Mouse (Mus musculus): ENCODE measurements around the gene Nr1h4. TPM values are rescaled to one million over a fixed set of nuclear protein-coding genes. Genes with fewer than 3 reads are reported as not detected.

Nr1h4 gene
- polyA plus RNA-seq, 1 experiment from 2014 or later = 12.4 TPM

DNA sequence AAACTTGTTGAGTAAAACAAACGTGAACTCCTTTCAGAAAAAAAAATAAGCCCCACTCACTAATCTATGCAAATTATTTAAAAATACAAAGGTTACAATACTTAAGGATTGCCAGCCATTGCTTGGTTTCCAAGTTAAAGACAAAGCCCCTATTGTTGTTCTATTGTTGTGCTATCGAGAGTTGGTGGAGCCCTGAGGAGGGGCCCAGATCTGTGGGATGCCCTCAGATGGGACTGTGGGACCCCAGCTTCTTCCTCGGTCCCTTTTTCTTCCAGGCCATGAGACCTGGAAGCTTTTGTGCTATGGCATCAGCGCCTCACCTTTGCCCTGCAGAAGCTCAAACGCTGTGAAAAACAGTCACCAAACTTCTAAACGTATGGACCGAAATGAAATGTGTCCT lies 51.7 kb downstream of the Nr1h4 start:
- no peak overlapping the region for H3K27ac ChIP-seq
- H3K4me3 ChIP-seq (replicated peaks; ENCODE audit: low read depth, low read length) = no peak overlapping the region
- WGBS = 66% methylated on average over 7 of the region's 7 CpGs
- DNase-seq (ENCODE audit: low spot score) (no peak), ATAC-seq (replicated peaks; ENCODE audit: low FRiP score, low read depth) (no peak)
- no peaks in the 10 kb centered on the region for H3K9me3 ChIP-seq (replicated peaks; ENCODE audit: low read length)
- no peaks in the 10 kb centered on the region for H3K27me3 ChIP-seq (ENCODE audit: insufficient read depth, low read length)
- no peak for TF ChIP-seq CTCF (IDR thresholded peaks at IDR 0.05; ENCODE audit: low read depth)
- no peak overlapping the region for H3K4me2 ChIP-seq (ENCODE audit: low read length)
- no peaks in the 10 kb centered on the region for H3K36me3 ChIP-seq (ENCODE audit: insufficient read depth, low read length)
- no peaks in the 10 kb centered on the region for H3K4me1 ChIP-seq (replicated peaks; ENCODE audit: insufficient read depth, low read length)
- H3K9ac ChIP-seq (ENCODE audit: low read depth, low read length) = no peak overlapping the region

DNA sequence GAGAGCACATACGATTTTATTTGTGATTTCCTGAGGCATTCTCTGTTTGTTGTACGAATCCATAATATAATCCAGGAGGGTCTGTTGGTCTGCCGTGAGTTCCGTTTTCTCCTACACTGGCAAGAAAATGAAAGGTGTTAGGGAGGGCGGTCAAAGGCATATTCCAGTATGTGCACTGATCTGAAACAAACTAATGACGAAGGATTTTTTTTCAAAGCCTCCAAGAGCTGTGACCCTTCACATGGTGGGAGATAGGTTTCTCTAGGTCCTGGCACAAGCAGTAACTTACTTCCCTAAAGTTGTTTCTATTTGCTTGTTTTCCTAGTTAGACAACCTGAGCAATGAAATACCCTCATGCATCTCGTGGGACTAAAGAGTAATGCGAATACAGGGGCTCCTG lies 54.6 kb downstream of the Nr1h4 start:
- no peak for DNase-seq (ENCODE audit: low spot score)
- H3K9me3 ChIP-seq (replicated peaks; ENCODE audit: low read length) = no peaks in the 10 kb centered on the region
- 61% methylated on average over 8 of the region's 8 CpGs for WGBS

DNA sequence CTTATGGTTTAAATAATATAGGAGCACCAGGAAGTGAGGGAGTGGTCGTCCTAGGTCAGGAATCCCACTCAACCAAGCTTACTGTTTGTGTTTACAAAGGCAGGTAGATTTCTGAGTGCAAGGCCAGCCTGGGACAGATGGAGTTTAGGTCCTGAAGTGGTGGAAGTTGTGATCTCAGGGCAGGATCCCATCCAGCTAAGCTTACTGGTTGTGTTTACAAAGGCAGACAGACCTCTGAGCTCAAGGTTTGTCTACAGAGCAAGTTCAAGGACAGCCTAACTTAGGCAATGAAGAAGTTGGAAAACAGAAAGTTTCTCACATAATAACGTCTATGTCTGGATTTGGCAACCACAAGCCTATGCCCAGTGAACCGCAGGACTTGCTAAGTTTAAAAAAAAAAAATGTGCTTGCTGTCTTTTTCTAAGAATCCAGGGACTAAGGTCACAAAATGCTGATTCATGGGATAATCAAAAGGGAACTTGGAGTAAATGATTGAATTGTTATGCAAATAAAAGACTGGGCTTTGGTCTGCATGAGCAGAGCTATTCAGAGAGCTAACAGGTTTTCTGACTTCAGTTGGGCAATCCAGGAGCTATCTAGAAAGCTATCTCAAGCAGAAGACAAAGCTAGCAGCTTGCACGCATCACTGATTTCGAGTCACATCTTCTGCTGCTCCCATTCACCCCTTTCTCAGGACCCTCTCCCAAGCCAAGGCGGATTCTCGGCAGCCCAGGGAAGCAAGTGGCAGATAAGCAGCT lies 62.6 kb downstream of the Nr1h4 start:
- Histone ChIP-seq H3K4me1 (replicated peaks; ENCODE audit: insufficient read depth, low read length) (no peaks in the 10 kb centered on the region), H3K9me3 (replicated peaks; ENCODE audit: low read length) (no peaks in the 10 kb centered on the region), H3K4me2 (ENCODE audit: low read length) (no peak overlapping the region), H3K4me3 (replicated peaks; ENCODE audit: low read depth, low read length) (no peak overlapping the region), H3K9ac (ENCODE audit: low read depth, low read length) (no peak overlapping the region), H3K27me3 (ENCODE audit: insufficient read depth, low read length) (no peaks in the 10 kb centered on the region), H3K36me3 (ENCODE audit: insufficient read depth, low read length) (no peaks in the 10 kb centered on the region), H3K27ac (no peak overlapping the region)
- ATAC-seq (replicated peaks; ENCODE audit: low FRiP score, low read depth) = no peak
- 71% methylated on average over 7 of the region's 7 CpGs for whole genome bisulfite sequencing
- no peak for DNase-seq (ENCODE audit: low spot score)
- TF ChIP-seq CTCF (IDR thresholded peaks at IDR 0.05; ENCODE audit: low read depth) = no peak

More for the DNA sequence above, 54.6 kb downstream of the Nr1h4 start:
- Histone ChIP-seq H3K27ac (no peak overlapping the region), H3K27me3 (ENCODE audit: insufficient read depth, low read length) (no peaks in the 10 kb centered on the region), H3K4me3 (replicated peaks; ENCODE audit: low read depth, low read length) (no peak overlapping the region), H3K9ac (ENCODE audit: low read depth, low read length) (no peak overlapping the region), H3K36me3 (ENCODE audit: insufficient read depth, low read length) (no peaks in the 10 kb centered on the region), H3K4me1 (replicated peaks; ENCODE audit: insufficient read depth, low read length) (no peaks in the 10 kb centered on the region), H3K4me2 (ENCODE audit: low read length) (no peak overlapping the region)
- TF ChIP-seq CTCF (IDR thresholded peaks at IDR 0.05; ENCODE audit: low read depth) = no peak
- no peak for ATAC-seq (replicated peaks; ENCODE audit: low FRiP score, low read depth)

DNA sequence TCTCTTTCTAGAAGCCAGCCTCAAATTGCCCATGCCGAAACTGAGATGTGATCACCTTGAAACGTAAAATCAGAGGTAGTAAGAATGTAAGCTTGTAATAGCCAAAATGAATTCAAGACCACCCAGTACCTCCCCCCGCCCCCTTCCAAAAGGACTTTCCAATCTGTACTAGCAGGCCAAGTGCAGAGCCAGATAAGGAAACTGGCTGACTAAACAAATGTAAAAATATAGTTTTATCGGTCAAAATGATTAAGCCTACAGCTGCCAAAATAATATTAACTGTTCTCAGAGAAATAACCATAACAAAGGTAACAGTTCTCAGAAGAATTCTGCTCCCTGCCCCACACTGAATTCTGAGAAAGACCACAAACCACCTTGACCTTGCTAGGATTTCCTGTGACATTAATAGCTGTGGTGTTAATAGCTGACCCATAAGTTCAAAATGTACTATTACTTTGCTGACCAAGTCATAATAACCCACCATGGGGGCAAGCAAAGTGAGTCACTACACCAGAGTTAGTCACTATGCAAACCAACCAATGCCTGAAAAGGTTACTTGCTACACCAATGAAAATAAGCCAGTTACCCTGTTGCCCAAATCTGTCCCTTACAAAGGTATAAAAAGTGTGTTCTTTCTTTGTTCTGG lies 68.5 kb downstream of the Nr1h4 start:
- H3K27ac ChIP-seq = no peak overlapping the region
- ATAC-seq (replicated peaks; ENCODE audit: low FRiP score, low read depth) (no peak), DNase-seq (ENCODE audit: low spot score) (no peak)
- WGBS = 84% methylated on average over 4 of the region's 4 CpGs
- no peak overlapping the region for H3K4me2 ChIP-seq (ENCODE audit: low read length)
- no peaks in the 10 kb centered on the region for H3K9me3 ChIP-seq (replicated peaks; ENCODE audit: low read length)
- no peaks in the 10 kb centered on the region for H3K4me1 ChIP-seq (replicated peaks; ENCODE audit: insufficient read depth, low read length)
- TF ChIP-seq CTCF (IDR thresholded peaks at IDR 0.05; ENCODE audit: low read depth) = no peak
- no peaks in the 10 kb centered on the region for H3K27me3 ChIP-seq (ENCODE audit: insufficient read depth, low read length)
- H3K9ac ChIP-seq (ENCODE audit: low read depth, low read length) = no peak overlapping the region
- H3K4me3 ChIP-seq (replicated peaks; ENCODE audit: low read depth, low read length) = no peak overlapping the region
- no peaks in the 10 kb centered on the region for H3K36me3 ChIP-seq (ENCODE audit: insufficient read depth, low read length)

DNA sequence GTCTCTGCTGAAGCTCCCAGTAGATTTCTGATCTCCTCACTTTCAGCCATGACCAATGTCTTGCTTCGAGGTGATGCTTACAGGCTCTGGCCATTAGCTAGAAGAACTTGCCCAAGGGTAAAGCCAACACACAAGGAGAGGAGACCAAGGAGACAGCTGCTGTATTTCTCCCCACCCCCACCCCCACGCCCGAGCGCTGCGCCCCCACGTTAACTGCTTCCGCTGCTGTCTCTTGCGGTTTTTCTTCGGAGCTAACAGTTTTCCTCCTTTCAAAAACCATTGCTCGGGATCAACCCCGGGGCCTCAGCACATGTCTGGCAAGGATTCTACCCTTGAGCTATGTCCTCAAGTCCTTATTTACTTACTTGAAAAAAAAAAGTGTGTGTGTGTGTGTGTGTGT lies 70.5 kb downstream of the Nr1h4 start:
- no peak for TF ChIP-seq CTCF (IDR thresholded peaks at IDR 0.05; ENCODE audit: low read depth)
- H3K4me3 ChIP-seq (replicated peaks; ENCODE audit: low read depth, low read length) = no peak overlapping the region
- H3K9me3 ChIP-seq (replicated peaks; ENCODE audit: low read length) = no peaks in the 10 kb centered on the region
- no peaks in the 10 kb centered on the region for H3K36me3 ChIP-seq (ENCODE audit: insufficient read depth, low read length)
- DNase-seq (ENCODE audit: low spot score) (no peak), ATAC-seq (replicated peaks; ENCODE audit: low FRiP score, low read depth) (no peak)
- 64% methylated on average over 11 of the region's 11 CpGs for WGBS
- no peak overlapping the region for H3K27ac ChIP-seq
- H3K4me2 ChIP-seq (ENCODE audit: low read length) = no peak overlapping the region
- no peaks in the 10 kb centered on the region for H3K4me1 ChIP-seq (replicated peaks; ENCODE audit: insufficient read depth, low read length)
- no peak overlapping the region for H3K9ac ChIP-seq (ENCODE audit: low read depth, low read length)
- no peaks in the 10 kb centered on the region for H3K27me3 ChIP-seq (ENCODE audit: insufficient read depth, low read length)

DNA sequence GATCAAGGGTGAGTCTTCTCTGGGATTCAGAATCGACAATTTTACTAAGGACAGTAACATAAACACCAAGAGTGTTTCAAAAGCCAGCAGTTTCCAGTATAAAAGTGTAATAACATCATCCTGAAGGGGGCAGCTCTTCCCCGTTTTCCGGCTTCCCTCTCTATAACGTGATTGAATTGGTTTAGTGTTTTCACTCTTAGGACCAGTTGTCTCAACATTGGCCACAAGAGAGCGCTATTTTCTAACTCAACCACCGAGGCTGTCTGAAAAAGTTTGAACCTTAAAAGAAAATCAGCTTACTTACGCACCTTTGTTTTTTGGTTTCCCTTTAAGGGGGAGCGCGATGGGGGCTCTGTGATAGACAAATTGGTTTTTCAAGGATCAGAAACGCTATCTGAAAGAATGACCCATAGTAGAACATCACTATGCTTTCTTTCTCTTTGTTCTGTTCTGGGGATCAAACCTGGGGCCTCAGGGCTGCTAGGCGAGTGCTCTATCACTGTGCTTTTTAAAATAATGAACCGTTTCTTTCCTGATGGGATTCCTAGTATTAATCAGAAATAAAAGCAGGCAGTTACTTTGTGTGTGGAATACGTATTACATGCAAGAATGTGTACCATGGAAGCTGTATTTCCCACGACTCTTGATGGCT lies 71.4 kb downstream of the Nr1h4 start:
- WGBS = 19% methylated on average over 14 of the region's 14 CpGs
- Histone ChIP-seq H3K4me2 (ENCODE audit: low read length) (peak overlapping the region; percentile 36), H3K4me3 (replicated peaks; ENCODE audit: low read depth, low read length) (no peak overlapping the region), H3K9ac (ENCODE audit: low read depth, low read length) (no peak overlapping the region), H3K36me3 (ENCODE audit: insufficient read depth, low read length) (no peaks in the 10 kb centered on the region), H3K27ac (no peak overlapping the region), H3K27me3 (ENCODE audit: insufficient read depth, low read length) (no peaks in the 10 kb centered on the region), H3K4me1 (replicated peaks; ENCODE audit: insufficient read depth, low read length) (no peaks in the 10 kb centered on the region), H3K9me3 (replicated peaks; ENCODE audit: low read length) (no peaks in the 10 kb centered on the region)
- DNase-seq (ENCODE audit: low spot score) (peak; percentile 96), ATAC-seq (replicated peaks; ENCODE audit: low FRiP score, low read depth) (peak; percentile 73)
- peak; percentile 97 for TF ChIP-seq CTCF (IDR thresholded peaks at IDR 0.05; ENCODE audit: low read depth)

Measured in kidney, postnatal 0 days (tissue).